Mouse (Mus musculus) small intestine, adult 2 months (tissue): ENCODE measurements around the gene Olfr56.

Experiments used
- CTCF ChIP-seq: fragments of 200-500 bp; IDR thresholded peaks from 2 replicates; pipeline ENCODE4 v1.5.1; 2012; ENCODE audit warnings: low read depth, mild to moderate bottlenecking, control low read depth, inconsistent platforms, low read length, moderate library complexity, mixed read lengths; ENCODE audit not compliant: insufficient replicate concordance, insufficient read length; ENCODE audit errors: extremely low read depth
- POLR2A ChIP-seq: fragments of 200-500 bp; IDR thresholded peaks from 2 replicates; pipeline ENCODE4 v1.6.1; 2012; ENCODE audit warnings: low read depth, mild to moderate bottlenecking, control low read depth, inconsistent platforms, low read length, moderate library complexity

GRCm38 (mm10) chr11:49168839-49169611 lies 190.3 kb downstream of the Olfr56 start:
- no peak for TF ChIP-seq CTCF
- TF ChIP-seq POLR2A = no peak
